Mouse (Mus musculus) heart, adult 9 months (tissue): ENCODE data around the gene Cd247.
A peak's percentile ranks its signal among the peaks of the same experiment; 100 is the strongest.

Experiments
- DNase-seq, 2 experiments: peaks; one replicate each; pipeline ENCODE4 v3.0.0; 2022; ENCODE audit warnings: low spot score in 2 of 2

The Cd247 gene

DNA sequence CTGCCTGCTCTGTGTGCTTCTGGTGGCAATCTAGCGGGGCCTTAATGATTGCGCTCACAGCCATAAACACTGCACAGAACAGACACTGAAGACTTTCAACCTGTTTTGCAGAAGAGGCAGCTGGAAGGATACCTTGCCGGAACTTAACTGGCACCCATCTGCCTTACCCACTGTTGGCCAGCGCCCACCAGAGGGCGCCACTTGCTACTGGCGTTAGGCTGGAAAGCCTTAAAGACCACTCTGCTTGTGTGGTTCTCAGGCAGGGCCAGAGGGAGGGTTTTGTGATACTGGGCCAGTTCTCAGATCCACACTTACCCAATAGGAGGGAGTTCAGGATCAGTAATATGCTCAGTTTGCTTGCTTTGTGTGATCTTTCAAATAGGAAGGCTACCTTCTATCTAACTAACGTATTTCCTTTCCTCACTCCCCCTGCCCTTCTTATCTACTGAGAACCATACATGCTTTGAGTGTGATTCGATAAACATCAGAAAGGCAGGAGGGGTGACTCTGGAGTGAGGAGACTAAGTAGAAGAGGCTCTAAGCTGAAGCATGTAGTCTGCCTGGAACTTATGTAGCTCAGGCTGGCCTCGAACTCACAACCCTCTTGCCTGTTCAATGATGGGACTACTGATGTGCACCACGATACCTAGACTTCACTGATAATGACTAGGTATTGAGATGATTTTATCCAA, 65.4 kb downstream of the Cd247 start:
- peak in 1 of 2 experiments; percentile 50 for DNase-seq

DNA sequence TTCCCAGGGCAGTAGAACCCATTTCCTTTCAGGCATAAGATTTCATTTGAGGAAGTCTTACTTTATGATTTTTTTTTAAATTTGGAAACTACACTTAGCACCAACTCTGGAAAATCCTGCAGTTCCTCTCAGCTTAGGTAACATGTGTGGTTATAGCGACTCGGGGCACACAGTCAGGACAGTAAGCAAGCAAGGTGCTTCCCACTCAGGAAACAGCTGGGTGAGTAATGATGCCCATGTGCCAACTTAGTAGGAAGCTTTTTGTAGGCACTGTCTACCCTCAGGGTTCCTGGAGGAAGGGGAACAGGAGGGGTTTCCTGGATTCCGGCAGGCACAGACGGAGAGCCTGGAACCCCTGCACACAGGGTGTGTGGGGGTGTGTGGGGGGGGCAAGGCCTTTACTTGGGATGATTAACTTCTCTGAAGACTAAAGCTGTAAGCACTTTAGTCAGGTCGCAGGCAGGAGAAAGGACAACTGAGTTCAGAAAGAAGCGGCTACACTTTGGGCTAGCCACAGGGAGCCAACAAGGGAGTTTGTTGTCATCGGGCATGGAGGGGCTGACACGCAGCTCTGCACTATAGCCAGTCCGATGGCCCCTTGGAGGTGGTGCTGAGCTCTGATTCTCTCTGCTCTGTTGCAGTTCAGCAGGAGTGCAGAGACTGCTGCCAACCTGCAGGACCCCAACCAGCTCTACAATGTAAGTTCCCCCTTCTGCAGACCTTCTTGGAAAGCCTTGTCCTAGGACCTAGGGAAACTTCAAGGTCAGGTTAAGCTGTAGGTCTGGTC, 67.5 kb downstream of the Cd247 start:
- no peak for DNase-seq

DNA sequence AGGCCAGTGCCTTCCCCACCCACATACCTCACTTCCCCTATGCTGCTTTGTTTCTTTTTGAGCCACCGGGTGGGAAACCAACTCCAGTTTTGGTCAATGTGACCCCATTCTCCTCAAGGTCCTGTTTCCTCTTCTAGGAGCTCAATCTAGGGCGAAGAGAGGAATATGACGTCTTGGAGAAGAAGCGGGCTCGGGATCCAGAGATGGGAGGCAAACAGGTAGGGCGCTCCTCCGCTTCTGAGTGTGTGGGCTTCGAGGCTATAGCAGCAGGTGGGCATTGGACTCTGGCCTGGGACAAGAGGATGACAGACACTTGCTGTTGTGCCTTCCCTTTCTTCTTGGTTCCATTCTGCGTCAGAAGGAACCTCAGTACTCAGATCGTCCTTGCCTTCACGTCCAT, 68.8 kb downstream of the Cd247 start:
- DNase-seq: no peak

DNA sequence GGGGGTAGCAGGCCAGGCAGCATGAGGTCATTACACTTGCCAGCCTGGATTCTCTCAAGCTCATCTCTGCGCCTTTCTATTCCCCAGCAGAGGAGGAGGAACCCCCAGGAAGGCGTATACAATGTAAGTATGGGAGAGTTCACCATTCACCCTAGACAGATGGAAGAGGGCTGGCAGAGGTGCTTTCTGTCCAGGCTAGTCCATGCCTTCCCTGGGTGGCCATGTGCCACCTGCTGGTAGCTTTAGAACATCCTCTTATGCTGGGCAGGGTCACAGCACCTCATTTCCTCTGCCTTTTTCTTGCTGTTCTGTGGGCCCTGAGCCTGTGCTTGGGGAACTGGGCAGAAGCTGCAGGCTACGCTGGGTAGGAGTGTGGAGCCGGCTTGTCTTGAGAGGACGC, 69.9 kb downstream of the Cd247 start:
- DNase-seq: no peak

DNA sequence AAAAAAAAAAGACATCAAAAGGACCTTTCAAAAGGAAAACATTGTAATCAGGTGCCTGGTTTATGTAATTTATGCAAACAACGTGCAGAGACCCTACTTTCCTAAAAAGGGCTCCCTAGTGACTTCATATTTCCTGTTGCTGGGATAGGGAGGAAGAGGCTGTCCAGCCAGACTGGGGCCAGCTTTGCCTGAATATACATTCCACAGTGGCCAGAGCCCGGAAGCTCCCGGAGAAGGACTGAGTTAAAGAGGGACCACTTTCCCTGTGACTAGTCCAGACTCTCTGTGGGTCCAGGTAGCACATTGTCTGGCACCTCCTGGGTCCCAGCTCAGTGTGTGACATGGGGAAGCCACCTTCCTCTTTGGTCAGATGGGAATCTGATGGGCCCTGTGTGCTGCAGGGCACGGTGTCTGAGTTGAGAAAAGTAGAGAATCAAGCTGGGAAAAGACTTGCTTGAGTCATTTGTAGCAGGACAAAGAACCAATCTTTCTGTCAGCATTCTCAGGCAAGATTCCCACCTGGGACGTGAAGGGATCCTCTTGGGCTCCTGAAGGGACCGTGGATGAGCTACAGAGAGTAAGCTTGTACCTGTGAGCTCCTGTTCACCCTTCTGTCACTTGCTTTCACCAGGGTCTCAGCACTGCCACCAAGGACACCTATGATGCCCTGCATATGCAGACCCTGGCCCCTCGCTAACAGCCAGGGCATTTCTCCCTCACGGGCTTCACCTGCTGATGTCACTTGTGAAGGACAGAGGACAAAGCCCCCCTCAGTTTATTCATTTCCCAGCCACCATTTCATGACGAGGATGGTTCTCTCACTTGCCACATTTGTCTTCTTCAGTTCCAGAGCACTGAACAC, 72.1 kb downstream of the Cd247 start:
- DNase-seq: no peak

DNA sequence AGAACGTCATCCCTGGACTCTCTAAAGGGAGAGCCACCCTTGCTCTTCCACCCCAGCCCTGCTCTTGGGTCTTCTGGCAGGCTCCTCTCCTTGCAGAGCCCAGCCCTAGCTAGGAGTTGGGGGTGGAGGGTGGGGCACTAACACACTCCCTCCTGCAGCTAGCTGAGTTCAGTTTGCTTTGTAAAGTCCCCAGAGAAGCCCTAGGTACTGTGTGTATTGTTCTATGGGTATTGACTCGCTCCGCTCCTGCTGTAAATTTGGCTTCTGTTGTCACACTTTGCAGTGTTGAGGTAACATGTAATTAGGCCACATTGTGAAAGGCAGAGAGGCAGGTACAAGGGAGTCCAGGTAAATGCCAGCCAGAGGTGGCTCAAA, 72.7 kb downstream of the Cd247 start:
- no peak for DNase-seq

DNA sequence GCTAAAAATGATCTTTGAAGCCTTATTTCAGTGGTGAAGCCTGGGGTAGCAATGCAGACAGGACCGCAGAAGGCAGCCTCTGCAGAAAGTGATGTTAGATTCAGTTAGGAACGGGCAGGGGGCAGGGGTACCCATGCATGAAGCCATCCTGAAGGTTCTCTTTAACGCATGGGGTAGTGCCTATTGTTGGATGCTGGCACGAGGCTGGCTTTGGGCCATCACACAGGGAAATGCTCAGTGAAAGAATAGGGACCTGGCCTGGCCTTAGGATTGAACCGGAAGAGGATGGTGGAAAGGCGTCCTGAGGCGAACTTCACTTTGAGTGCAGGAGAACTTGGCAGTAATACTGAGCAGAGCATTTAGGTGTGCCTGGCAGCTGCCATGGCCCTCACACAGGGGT, 73.6 kb downstream of the Cd247 start:
- DNase-seq: no peak

DNA sequence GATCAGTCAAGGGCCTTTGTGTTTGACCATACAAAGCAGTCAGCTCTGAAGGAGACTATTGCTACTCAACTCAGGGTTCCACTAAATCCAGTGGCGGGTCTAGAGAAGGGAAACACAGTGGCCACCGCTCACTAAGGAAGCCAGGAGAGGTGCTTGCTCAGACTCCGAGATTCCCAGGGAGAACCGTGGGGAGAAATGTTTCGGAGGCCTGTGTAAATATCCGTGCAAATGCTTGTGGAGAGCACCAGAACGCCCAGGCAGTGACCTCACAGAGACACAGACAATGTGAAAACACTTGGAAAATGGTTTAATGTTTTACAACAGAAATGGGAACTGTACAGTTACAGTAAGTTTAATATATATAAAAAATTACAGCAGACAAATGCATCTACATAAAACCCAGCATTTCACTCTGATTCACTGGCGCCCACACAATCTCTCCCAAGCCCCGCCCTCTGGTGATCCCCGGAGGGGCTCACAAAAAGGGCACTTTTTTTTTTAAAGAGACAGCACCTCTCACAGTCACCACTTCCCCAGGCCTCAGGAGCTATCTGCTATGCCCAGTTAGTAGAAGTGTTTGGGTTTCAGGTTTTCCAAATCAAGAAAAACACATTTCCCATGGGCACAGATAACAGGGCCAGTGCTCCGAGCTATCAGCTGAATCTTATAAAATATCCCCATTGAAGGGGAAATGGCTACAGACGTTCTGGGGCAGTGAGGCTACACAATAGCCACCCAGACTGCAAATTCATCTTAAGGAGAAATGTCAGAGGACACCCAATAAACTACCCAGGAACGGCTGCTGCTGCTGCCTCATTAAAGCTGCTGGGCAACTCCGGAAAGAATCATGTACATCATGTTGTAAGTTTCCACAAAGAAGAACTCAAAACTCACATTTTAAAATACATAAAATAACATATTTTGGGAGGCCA, 76.6 kb downstream of the Cd247 start:
- DNase-seq: no peak

DNA sequence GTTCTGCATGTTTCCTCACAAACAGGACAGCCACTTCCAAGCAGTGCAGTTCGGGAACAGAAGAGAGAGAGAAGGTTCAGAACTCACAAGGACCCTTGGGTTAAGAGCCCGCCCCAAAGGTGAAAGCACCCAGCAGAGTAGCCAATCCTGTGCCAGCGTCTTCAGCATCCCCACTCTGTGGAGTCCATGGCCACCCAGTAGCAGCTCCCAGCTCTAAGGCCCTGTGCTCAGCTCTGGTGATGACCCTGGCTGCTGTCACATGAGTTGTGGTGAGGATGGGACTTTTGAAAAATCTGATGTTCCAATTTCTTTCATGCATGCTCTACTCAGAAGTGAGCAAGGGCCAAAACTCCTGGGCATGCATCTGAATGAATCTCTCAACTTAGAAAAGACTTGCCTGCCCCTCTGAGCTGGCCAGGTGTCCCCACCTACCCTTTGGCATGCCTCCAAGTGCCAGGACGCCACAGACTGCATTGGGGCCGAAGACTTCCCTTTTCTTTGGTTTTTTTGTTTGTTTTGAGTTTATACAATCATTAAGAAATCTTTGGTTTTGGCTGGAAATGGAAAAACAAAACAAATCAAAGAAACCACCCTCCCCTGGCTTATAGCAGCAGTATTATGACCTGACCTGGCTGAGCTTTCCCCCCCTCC, 78.3 kb downstream of the Cd247 start:
- DNase-seq: no peak

DNA sequence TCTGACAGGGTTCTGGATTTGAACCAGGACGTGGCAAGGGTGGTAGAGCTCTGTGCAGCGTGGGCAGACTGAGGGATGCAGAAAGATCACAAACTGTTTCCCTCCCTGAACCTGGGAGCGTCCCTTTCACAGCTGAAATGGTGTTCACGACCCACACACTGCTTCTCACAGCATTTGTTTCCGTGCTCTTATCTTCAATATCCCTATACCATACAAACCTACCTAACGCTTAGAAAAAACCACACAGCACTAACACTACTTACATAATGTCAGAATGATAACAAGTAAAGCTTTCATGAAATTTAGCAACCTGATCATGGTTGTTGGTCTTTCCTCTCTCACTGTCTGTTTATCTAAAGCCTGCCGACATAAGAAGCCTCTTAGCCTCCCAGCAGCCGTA, 80.2 kb downstream of the Cd247 start:
- no peak for DNase-seq

DNA sequence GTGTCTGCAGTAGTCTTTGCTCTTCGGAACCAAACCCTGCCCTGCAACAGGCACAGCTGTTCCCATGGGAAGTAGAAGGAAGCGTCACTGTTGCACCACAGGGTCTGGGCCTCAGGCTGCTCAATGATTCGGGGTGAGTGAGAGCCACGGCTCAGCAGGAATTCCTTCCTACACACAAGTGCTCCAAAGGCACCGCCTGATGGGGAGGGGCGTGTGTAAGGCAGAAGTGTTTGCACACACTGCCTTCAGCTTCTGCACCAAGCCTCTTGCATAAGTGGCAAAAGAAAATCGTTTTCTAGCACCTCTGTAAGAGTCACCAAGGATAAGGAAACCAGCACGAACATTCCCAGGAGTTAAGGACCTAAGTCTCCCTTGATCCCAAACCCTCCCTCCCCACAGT, 86.2 kb downstream of the Cd247 start:
- no peak for DNase-seq

DNA sequence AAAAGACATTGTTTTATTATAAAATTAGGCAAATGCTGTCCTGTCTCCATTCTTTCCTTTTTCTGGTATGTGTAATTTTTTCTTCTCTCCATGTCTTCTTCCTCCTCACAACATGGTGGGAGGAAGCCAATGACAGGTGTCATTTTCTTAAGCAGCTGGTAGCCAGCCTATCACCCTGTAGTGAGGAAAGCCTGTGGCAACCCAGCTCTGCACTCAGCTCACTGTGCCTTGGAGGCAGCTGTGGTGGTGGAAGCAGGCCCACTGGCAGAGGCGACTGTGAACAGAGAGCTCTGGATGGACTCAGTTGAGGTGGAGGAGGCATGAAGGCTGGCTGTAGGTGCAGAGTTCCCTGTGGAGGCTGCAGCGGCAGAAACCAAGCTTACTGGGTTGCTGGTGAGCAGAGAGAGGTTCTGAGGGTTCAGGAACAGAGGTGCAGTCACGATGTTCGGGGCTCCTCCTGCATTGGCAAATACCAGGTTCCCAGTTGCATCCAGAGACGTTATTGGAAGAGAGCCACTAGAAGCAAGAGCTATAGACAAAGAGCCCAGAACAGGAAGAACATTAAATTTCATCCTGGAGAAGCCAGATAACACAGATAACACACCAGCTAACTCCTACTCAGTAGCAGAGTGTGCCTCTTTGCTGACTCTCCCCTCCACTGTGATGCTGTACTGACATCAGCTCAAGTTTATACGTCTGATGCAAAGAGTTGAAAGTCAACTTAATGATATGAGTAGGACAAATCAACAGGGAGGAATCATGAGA, 87.2 kb downstream of the Cd247 start:
- DNase-seq: no peak

DNA sequence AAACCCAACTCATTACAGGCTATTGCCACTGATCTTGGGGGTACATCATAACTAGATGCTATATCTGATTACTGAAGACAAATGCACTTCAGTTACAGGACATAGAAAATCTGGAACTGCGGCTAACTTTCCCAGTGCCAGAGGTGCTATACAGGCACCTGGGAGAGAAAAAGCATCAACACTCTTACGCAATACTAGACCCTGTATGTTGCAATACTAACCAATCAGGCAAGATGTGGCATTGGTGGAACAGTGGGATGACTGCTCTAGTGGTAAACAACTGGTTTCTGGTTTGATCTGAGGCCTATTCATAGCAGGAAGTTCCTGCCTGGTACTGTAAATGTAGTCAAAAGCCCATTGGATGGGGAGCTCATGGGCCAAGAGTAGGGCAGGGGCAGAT, 90.3 kb downstream of the Cd247 start:
- no peak for DNase-seq

DNA sequence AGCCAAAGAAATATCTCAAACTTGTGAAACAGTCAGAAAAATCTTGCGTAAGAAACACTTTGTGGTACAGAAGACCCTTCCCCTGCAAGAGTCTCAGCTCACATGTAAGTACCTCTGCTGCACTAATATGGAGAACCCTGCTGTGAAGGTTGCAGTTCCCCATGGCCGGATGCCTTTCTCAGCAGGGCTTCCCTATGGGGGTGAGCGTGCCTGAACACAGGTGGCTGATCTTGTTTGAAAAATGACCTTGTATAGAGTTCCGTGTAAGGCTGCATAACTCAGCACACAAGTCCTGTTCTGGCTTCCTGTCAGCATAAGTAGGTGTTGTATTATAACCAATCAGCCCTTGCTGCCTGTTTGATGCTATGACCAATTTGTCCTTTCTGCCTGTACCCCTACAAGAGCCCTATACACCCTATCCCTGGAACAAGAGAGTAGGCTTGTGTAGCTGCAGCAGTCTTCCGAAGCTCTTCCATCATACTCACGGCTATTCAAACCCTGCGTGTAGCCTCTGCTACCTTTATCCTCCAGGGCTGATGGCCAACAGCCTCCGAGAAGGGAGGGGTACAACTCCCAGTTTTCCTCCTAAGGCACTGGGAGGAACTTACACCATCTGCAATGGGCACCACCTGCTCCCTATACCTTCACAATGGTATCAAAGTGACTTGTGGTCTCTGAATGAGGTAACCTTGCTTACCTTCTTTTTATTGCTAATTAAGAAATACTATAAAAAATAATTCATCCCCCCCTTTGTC, 93.8 kb downstream of the Cd247 start:
- DNase-seq: no peak

DNA sequence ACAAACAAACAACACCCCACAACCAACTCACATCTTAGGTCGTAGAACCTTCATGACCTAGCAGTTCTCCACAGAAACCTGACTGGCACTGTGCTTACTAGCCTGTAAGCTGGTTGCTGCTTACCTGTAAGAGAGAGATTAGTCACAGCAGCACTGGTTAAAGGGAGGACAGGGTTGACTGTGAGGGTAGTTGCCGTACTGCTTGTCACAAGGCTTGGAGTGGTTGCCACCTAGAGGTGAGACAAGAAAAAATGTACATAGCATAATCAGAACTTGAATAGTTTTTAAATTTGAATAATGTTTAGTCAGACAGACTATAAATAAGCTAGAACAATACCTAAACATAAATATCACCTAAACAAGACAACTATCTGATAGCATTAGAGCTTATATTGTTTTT, 103.2 kb downstream of the Cd247 start:
- DNase-seq: no peak

DNA sequence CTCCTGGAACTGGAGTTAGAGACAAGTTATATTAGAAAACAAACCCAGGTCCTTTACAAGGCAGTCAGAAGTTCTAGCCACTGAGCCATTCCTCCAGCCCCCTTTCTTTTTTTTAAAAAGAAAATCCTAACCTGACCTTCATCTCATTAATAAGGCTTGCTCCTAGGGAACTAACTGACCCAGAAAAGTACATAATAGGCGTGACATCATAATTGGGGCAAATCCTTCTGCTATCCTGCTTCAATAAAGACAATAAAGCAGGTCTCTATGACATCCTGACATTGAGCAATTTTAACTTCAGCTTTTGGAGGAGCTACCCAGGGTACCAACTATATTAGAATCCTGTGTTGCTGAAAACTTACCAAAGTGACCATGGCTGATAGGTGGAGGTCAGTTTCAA, 115.1 kb downstream of the Cd247 start:
- DNase-seq: no peak

DNA sequence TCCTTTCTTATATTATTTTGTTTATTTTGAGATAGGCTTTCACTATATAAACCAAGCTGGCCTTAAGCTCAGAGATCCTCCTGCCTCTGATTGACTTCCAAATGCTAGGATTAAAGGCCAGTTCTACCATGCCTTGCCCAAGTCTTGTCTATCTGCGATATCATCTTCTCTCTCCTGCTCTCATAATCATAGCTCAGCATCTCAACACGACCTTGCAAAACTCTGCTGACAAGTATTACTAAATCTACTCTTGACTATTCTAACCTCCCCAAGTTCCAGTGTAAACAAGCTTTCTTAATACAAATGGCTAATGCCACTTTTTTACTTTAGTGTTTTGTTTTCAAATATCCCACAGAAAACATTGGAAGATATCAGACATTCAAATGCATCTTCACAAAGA, 119.7 kb downstream of the Cd247 start:
- no peak for DNase-seq

DNA sequence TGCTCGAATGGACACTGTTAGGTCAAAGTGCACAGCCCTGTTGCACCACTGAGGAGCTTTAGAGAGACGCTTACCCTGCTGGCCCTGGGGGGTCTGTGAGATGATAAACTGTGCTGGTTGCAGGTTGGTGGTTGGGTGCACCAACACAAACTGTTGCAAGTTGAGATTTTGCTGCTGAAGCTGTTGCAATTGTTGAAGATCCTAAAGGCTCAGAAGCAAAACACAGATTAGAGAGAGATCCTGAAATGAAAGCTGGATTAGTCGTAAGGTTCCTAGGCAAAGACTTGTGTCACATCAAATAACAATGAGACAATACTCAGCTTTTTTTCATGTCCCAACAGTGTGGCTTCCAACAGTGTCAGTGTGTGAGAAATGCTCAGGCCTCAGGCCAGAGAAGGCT, 120.3 kb downstream of the Cd247 start:
- no peak for DNase-seq

DNA sequence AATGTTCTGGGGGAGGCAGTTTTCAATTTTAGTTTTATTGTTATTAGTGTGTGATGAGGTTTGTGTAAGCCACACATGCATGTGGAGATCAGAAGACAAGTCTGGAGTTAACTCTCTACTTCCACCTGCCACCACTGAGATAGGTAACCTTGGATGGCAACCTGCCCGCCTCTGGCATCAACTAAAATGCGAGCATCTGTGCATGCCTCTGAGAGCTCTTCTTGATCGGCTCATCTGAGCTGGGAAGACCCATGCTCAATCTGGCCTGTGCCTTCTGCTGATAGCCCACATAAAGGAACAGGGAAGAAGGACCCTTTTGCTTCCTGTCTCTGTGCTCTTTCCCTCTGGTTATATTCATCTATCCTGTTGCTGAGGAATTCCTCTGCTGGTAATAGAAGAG, 121.0 kb downstream of the Cd247 start:
- no peak for DNase-seq
